Mouse (Mus musculus): Measurements from ENCODE around the gene Gart. TPM values are rescaled to one million over a fixed set of nuclear protein-coding genes. Genes with fewer than 3 reads are reported as not detected.

The Gart gene
- 10 to 100 TPM; 36.9 to 50.1 TPM for total RNA-seq (2021)

- peak; percentile 91 to 95 for DNase-seq (ENCODE audit: low spot score in 2 of 2)
- intact Hi-C loops (cut with DNase I), result loop anchor here (2.0 kb wide), 1 partner anchor 50 kb away; the partner anchor contains the start of gene Tmem50b
Observed at GRCm38 (mm10) chr16:91646681-91647419, at the start of gene Gart. TSS of gene Gart (minus strand) at chr16:91646952.

- DNase-seq (ENCODE audit: low spot score in 2 of 2), result no peak
- intact Hi-C loops (cut with DNase I), result no loop called here
Observed at GRCm38 (mm10) chr16:91695108-91695755, 48.5 kb upstream of the Gart start.

- peak; percentile 66 to 76 for DNase-seq (ENCODE audit: low spot score in 2 of 2)
- intact Hi-C loops (cut with DNase I), result loop anchor here (5.0 kb wide), 1 partner anchor 223 kb away; no protein-coding TSS in a partner anchor
Observed at GRCm38 (mm10) chr16:91694455-91695084, 47.8 kb upstream of the Gart start.

GRCm38 (mm10) chr16:91689791-91690190 is 43.0 kb upstream of the Gart start:
- intact Hi-C loops (cut with DNase I), result loop anchor here (5.0 kb wide), 1 partner anchor 228 kb away; no protein-coding TSS in a partner anchor
- DNase-seq (ENCODE audit: low spot score in 2 of 2), result no peak

GRCm38 (mm10) chr16:91688619-91689334 is 42.0 kb upstream of the Gart start, which contains the start of gene Donson:
TSS of gene Donson (minus strand) at chr16:91688770.
- intact Hi-C loops (cut with DNase I), result no loop called here
- DNase-seq (ENCODE audit: low spot score in 2 of 2), result peak; percentile 92 to 94

GRCm38 (mm10) chr16:91688023-91688618 is 41.4 kb upstream of the Gart start:
- no peak for DNase-seq (ENCODE audit: low spot score in 2 of 2)
- intact Hi-C loops (cut with DNase I), result no loop called here

GRCm38 (mm10) chr16:91686369-91686768 is 39.6 kb upstream of the Gart start:
- no peak for DNase-seq (ENCODE audit: low spot score in 2 of 2)
- intact Hi-C loops (cut with DNase I), result no loop called here

- intact Hi-C loops (cut with DNase I), result no loop called here
- DNase-seq (ENCODE audit: low spot score in 2 of 2), result no peak
Observed at GRCm38 (mm10) chr16:91685526-91685925, 38.8 kb upstream of the Gart start.

GRCm38 (mm10) chr16:91680656-91681055 is 33.9 kb upstream of the Gart start:
- intact Hi-C loops (cut with DNase I), result no loop called here
- DNase-seq (ENCODE audit: low spot score in 2 of 2), result no peak

GRCm38 (mm10) chr16:91678147-91678911 is 31.6 kb upstream of the Gart start:
- intact Hi-C loops (cut with DNase I), result no loop called here
- no peak for DNase-seq (ENCODE audit: low spot score in 2 of 2)

- intact Hi-C loops (cut with DNase I), result no loop called here
- no peak for DNase-seq (ENCODE audit: low spot score in 2 of 2)
Observed at GRCm38 (mm10) chr16:91674500-91674899, 27.7 kb upstream of the Gart start.

GRCm38 (mm10) chr16:91663795-91664194 is 17.0 kb upstream of the Gart start:
- no peak for DNase-seq (ENCODE audit: low spot score in 2 of 2)
- intact Hi-C loops (cut with DNase I), result no loop called here

- peak in 1 of 2 experiments; percentile 71 for DNase-seq (ENCODE audit: low spot score in 2 of 2)
- intact Hi-C loops (cut with DNase I), result no loop called here
Observed at GRCm38 (mm10) chr16:91662336-91662735, 15.6 kb upstream of the Gart start.

GRCm38 (mm10) chr16:91661397-91661796 is 14.6 kb upstream of the Gart start:
- intact Hi-C loops (cut with DNase I), result no loop called here
- no peak for DNase-seq (ENCODE audit: low spot score in 2 of 2)

GRCm38 (mm10) chr16:91659798-91660197 is 13.0 kb upstream of the Gart start:
- DNase-seq (ENCODE audit: low spot score in 2 of 2), result no peak
- intact Hi-C loops (cut with DNase I), result no loop called here

- DNase-seq (ENCODE audit: low spot score in 2 of 2), result no peak
- intact Hi-C loops (cut with DNase I), result no loop called here
Observed at GRCm38 (mm10) chr16:91658471-91658870, 11.7 kb upstream of the Gart start.

GRCm38 (mm10) chr16:91657285-91657684 is 10.5 kb upstream of the Gart start:
- intact Hi-C loops (cut with DNase I), result no loop called here
- no peak for DNase-seq (ENCODE audit: low spot score in 2 of 2)

GRCm38 (mm10) chr16:91655285-91655684 is 8.5 kb upstream of the Gart start:
- no peak for DNase-seq (ENCODE audit: low spot score in 2 of 2)
- intact Hi-C loops (cut with DNase I), result no loop called here

GRCm38 (mm10) chr16:91652191-91652590 is 5.4 kb upstream of the Gart start:
- DNase-seq (ENCODE audit: low spot score in 2 of 2), result no peak
- intact Hi-C loops (cut with DNase I), result no loop called here

All from left cerebral cortex, postnatal 25 days (tissue).